Mouse (Mus musculus) cerebellum, adult 2 months (tissue): ENCODE results near the gene P2rx7.

Experiments
- CTCF ChIP-seq: fragments of 200-500 bp; IDR thresholded peaks from 2 replicates; pipeline ENCODE4 v1.5.1; 2011; ENCODE audit warnings: low read depth, mild to moderate bottlenecking, control low read depth, low read length, moderate library complexity, borderline replicate concordance; ENCODE audit not compliant: insufficient read depth
- POLR2A ChIP-seq: fragments of 200-500 bp; IDR thresholded peaks from 2 replicates; pipeline ENCODE4 v1.6.1; 2011; ENCODE audit warnings: low read length, control low read depth, borderline replicate concordance; ENCODE audit not compliant: insufficient read depth

DNA sequence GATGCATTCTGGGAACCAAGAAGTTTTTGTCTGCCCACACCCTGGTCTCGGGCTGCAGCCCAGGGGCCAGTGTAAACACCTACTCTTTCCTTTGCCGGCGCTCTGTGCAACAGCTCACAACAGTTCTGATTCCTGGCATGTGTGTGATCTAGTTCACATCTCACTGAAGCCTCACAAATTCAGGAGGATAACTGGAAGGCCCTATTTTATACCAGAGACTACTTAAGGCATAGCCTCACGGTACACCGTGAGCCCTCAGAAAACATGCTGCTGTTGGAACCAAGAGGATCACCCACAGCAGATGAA lies 10.5 kb downstream of the P2rx7 start:
- no peak for TF ChIP-seq POLR2A
- no peak for TF ChIP-seq CTCF
